Mouse (Mus musculus): ENCODE results near the gene Trpv3.

Gene Trpv3

GRCm38 (mm10) chr11:73267267-73267666, at the start of gene Trpv3:
TSS of gene Trpv3 (plus strand) at chr11:73267388.
- no peak for DNase-seq (ENCODE audit: low spot score in 2 of 2)

GRCm38 (mm10) chr11:73219671-73220070, 47.5 kb upstream of the Trpv3 start:
- DNase-seq (ENCODE audit: low spot score in 2 of 2) = no peak

GRCm38 (mm10) chr11:73220651-73221050, 46.5 kb upstream of the Trpv3 start:
- no peak for DNase-seq (ENCODE audit: low spot score in 2 of 2)

- DNase-seq (ENCODE audit: low spot score in 2 of 2) = no peak
Measured at GRCm38 (mm10) chr11:73222846-73223245, 44.3 kb upstream of the Trpv3 start.

- DNase-seq (ENCODE audit: low spot score in 2 of 2) = no peak
Measured at GRCm38 (mm10) chr11:73223966-73224365, 43.2 kb upstream of the Trpv3 start.

GRCm38 (mm10) chr11:73225856-73226255, 41.3 kb upstream of the Trpv3 start:
- DNase-seq (ENCODE audit: low spot score in 2 of 2) = no peak

- no peak for DNase-seq (ENCODE audit: low spot score in 2 of 2)
Measured at GRCm38 (mm10) chr11:73228881-73229280, 38.3 kb upstream of the Trpv3 start.

- DNase-seq (ENCODE audit: low spot score in 2 of 2) = no peak
Measured at GRCm38 (mm10) chr11:73230081-73230480, 37.1 kb upstream of the Trpv3 start.

- DNase-seq (ENCODE audit: low spot score in 2 of 2) = no peak
Measured at GRCm38 (mm10) chr11:73232513-73232912, 34.7 kb upstream of the Trpv3 start.

- DNase-seq (ENCODE audit: low spot score in 2 of 2) = no peak
Measured at GRCm38 (mm10) chr11:73233992-73234391, 33.2 kb upstream of the Trpv3 start, which contains the start of gene Trpv1. TSS of gene Trpv1 (plus strand) at chr11:73234292.

- no peak for DNase-seq (ENCODE audit: low spot score in 2 of 2)
Measured at GRCm38 (mm10) chr11:73235990-73236701, 31.0 kb upstream of the Trpv3 start.

- DNase-seq (ENCODE audit: low spot score in 2 of 2) = no peak
Measured at GRCm38 (mm10) chr11:73236731-73237130, 30.5 kb upstream of the Trpv3 start.

GRCm38 (mm10) chr11:73242199-73242598, 25.0 kb upstream of the Trpv3 start:
- DNase-seq (ENCODE audit: low spot score in 2 of 2) = no peak

GRCm38 (mm10) chr11:73242777-73243176, 24.4 kb upstream of the Trpv3 start:
- DNase-seq (ENCODE audit: low spot score in 2 of 2) = no peak

GRCm38 (mm10) chr11:73257362-73257945, 9.7 kb upstream of the Trpv3 start:
- DNase-seq (ENCODE audit: low spot score in 2 of 2) = no peak

GRCm38 (mm10) chr11:73258664-73259063, 8.5 kb upstream of the Trpv3 start:
- no peak for DNase-seq (ENCODE audit: low spot score in 2 of 2)

GRCm38 (mm10) chr11:73260457-73260856, 6.7 kb upstream of the Trpv3 start:
- DNase-seq (ENCODE audit: low spot score in 2 of 2) = no peak

- DNase-seq (ENCODE audit: low spot score in 2 of 2) = no peak
Measured at GRCm38 (mm10) chr11:73261385-73261784, 5.8 kb upstream of the Trpv3 start.

GRCm38 (mm10) chr11:73274821-73275220, 7.6 kb downstream of the Trpv3 start:
- DNase-seq (ENCODE audit: low spot score in 2 of 2) = no peak

GRCm38 (mm10) chr11:73280710-73281109, 13.5 kb downstream of the Trpv3 start:
- no peak for DNase-seq (ENCODE audit: low spot score in 2 of 2)

GRCm38 (mm10) chr11:73281528-73282027, 14.4 kb downstream of the Trpv3 start:
- DNase-seq (ENCODE audit: low spot score in 2 of 2) = no peak

GRCm38 (mm10) chr11:73283369-73283768, 16.2 kb downstream of the Trpv3 start:
- DNase-seq (ENCODE audit: low spot score in 2 of 2) = no peak

GRCm38 (mm10) chr11:73283926-73284325, 16.7 kb downstream of the Trpv3 start:
- no peak for DNase-seq (ENCODE audit: low spot score in 2 of 2)
